Mouse (Mus musculus) forebrain, embryonic 12.5 days (tissue): ENCODE data around the gene Fn1. TPM values are rescaled to one million over a fixed set of nuclear protein-coding genes. Genes with fewer than 3 reads are reported as not detected.

Experiments
- ATAC-seq: fragments of 200-750 bp; cut with Nextera tagmentation; 2 replicates; pipeline ENCODE4 v1.8.0; 2017; ENCODE audit warnings: moderate TSS enrichment; ENCODE audit not compliant: low FRiP score
- H3K27ac ChIP-seq: fragments of 300-500 bp; sonication (generic); 2 replicates; pipeline ENCODE4 v1.5.1; 2016; ENCODE audit warnings: mild to moderate bottlenecking
- H3K27me3 ChIP-seq: fragments of 300-500 bp; sonication (generic); 2 replicates; pipeline ENCODE4 v1.6.1; 2016; ENCODE audit warnings: mild to moderate bottlenecking
- H3K36me3 ChIP-seq: fragments of 300-500 bp; sonication (generic); replicated peaks from 2 replicates; pipeline ENCODE4 v1.6.1; 2016; ENCODE audit warnings: mild to moderate bottlenecking
- H3K4me1 ChIP-seq: fragments of 300-500 bp; sonication (generic); 2 replicates; pipeline ENCODE4 v1.6.1; 2016
- H3K4me2 ChIP-seq: fragments of 300-500 bp; sonication (generic); 2 replicates; pipeline ENCODE4 v1.6.1; 2016; ENCODE audit warnings: mild to moderate bottlenecking, moderate library complexity
- H3K4me3 ChIP-seq: fragments of 300-500 bp; sonication (generic); replicated peaks from 2 replicates; pipeline ENCODE4 v1.5.1; 2016; ENCODE audit warnings: mild to moderate bottlenecking
- H3K9ac ChIP-seq: fragments of 300-500 bp; sonication (generic); 2 replicates; pipeline ENCODE4 v1.6.1; 2016; ENCODE audit warnings: mild to moderate bottlenecking
- H3K9me3 ChIP-seq: fragments of 300-500 bp; sonication (generic); 2 replicates; pipeline ENCODE4 v1.6.1; 2016
- WGBS: fragments of 180-500 bp; shearing (Covaris S2); methylation state at CpG from one replicate; pipeline ENCODE4 v1.1.7; 2016; 5-methylcytosine and 5-hydroxymethylcytosine counted together
- polyA plus RNA-seq: library from polyadenylated mRNA; unstranded; fragments of >200 nt; fragmentation: Nextera tagmentation; extraction: Ambion mirVana; gene quantifications from 2 replicates; pipeline ENCODE4 v1.2.1, GENCODE M21; 2016

Gene Fn1
- polyA plus RNA-seq, 1 experiment from 2014 or later = 96.6 TPM

DNA sequence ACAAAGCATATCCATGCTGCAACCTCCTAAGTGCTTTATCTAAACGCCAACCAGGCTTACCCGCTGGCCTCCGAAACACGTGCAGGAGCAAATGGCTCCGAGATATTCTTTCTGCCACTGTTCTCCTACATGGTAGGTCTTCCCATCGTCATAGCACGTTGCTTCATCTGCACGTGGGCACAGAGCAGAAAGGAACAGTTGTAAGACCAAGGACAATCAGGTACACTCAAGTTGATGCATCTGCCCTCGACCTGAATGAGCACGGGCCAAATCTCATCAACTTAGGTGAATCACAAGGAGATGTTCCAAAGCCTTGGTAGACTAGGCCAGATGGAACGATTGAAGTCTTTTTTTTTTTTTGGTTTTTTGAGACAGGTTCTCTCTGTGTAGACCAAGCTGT lies 63.0 kb downstream of the Fn1 start:
- H3K4me3 ChIP-seq = no peak overlapping the region
- no peaks in the 10 kb centered on the region for H3K4me1 ChIP-seq
- WGBS = 96% methylated on average over 11 of the region's 11 CpGs
- no peaks in the 10 kb centered on the region for H3K9me3 ChIP-seq
- H3K4me2 ChIP-seq = no peak overlapping the region
- no peaks in the 10 kb centered on the region for H3K27me3 ChIP-seq
- H3K36me3 ChIP-seq = peaks cover 66% of the 10 kb centered on the region
- no peak overlapping the region for H3K27ac ChIP-seq
- ATAC-seq = no peak
- H3K9ac ChIP-seq = no peak overlapping the region

DNA sequence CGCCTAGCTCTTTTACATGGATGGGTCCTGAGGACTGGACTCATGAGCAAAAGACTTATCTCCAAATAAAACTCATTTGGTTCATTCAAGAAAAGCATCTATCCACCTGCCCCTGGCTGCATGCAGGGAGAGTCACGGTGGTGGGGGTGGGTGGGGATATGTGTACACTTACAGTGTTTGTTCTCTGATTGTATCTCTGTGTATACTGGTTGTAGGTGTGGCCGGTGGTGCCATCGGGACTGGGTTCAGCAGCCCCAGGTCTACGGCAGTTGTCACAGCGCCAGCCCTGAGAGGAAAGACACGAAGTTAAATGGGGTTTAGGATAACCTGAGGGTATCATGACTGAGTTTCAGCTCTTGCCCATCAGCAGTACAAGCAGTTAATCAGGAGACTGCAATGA lies 66.3 kb downstream of the Fn1 start:
- ATAC-seq = no peak
- no peak overlapping the region for H3K4me3 ChIP-seq
- H3K9ac ChIP-seq = no peak overlapping the region
- no peaks in the 10 kb centered on the region for H3K9me3 ChIP-seq
- no peaks in the 10 kb centered on the region for H3K4me1 ChIP-seq
- H3K4me2 ChIP-seq = no peak overlapping the region
- WGBS = 95% methylated on average over 7 of the region's 7 CpGs
- H3K36me3 ChIP-seq = peaks cover 47% of the 10 kb centered on the region
- H3K27me3 ChIP-seq = no peaks in the 10 kb centered on the region
- H3K27ac ChIP-seq = no peak overlapping the region

- H3K27me3 ChIP-seq = no peaks in the 10 kb centered on the region
- no peak overlapping the region for H3K4me3 ChIP-seq
- no peak overlapping the region for H3K27ac ChIP-seq
- no peak for ATAC-seq
- no peak overlapping the region for H3K4me2 ChIP-seq
- H3K9ac ChIP-seq = no peak overlapping the region
- WGBS = 93% methylated on average over 7 of the region's 7 CpGs
- H3K4me1 ChIP-seq = no peaks in the 10 kb centered on the region
- H3K36me3 ChIP-seq = peaks cover 37% of the 10 kb centered on the region
- H3K9me3 ChIP-seq = no peaks in the 10 kb centered on the region
These were observed 69.1 kb downstream of the Fn1 start for GRCm38 (mm10) chr1:71583900-71584299.

GRCm38 (mm10) chr1:71583302-71583701 lies 69.7 kb downstream of the Fn1 start:
- Histone ChIP-seq H3K27ac (no peak overlapping the region), H3K4me1 (no peaks in the 10 kb centered on the region), H3K27me3 (no peaks in the 10 kb centered on the region), H3K9me3 (no peaks in the 10 kb centered on the region), H3K36me3 (peaks cover 42% of the 10 kb centered on the region), H3K9ac (no peak overlapping the region), H3K4me3 (no peak overlapping the region), H3K4me2 (no peak overlapping the region)
- 96% methylated on average over 8 of the region's 8 CpGs for WGBS
- no peak for ATAC-seq

- WGBS = 97% methylated on average over 12 of the region's 12 CpGs
- H3K27me3 ChIP-seq = no peaks in the 10 kb centered on the region
- no peak overlapping the region for H3K4me3 ChIP-seq
- no peaks in the 10 kb centered on the region for H3K4me1 ChIP-seq
- H3K9ac ChIP-seq = no peak overlapping the region
- peaks cover 45% of the 10 kb centered on the region for H3K36me3 ChIP-seq
- H3K9me3 ChIP-seq = no peaks in the 10 kb centered on the region
- no peak overlapping the region for H3K4me2 ChIP-seq
- H3K27ac ChIP-seq = no peak overlapping the region
- ATAC-seq = no peak
These were observed 72.6 kb downstream of the Fn1 start for GRCm38 (mm10) chr1:71580408-71580807.

- no peak for ATAC-seq
- 95% methylated on average over 4 of the region's 4 CpGs for WGBS
These were observed 73.5 kb downstream of the Fn1 start for GRCm38 (mm10) chr1:71579526-71579925.

GRCm38 (mm10) chr1:71576837-71577236 lies 76.2 kb downstream of the Fn1 start:
- Histone ChIP-seq H3K27ac (no peak overlapping the region), H3K36me3 (peaks cover 65% of the 10 kb centered on the region), H3K4me3 (no peak overlapping the region), H3K9ac (no peak overlapping the region), H3K27me3 (no peaks in the 10 kb centered on the region), H3K4me2 (no peak overlapping the region), H3K4me1 (no peaks in the 10 kb centered on the region), H3K9me3 (no peaks in the 10 kb centered on the region)
- WGBS = 97% methylated on average over 6 of the region's 6 CpGs
- ATAC-seq = no peak

More at GRCm38 (mm10) chr1:71579526-71579925, 73.5 kb downstream of the Fn1 start:
- H3K4me1 ChIP-seq = no peaks in the 10 kb centered on the region
- no peak overlapping the region for H3K4me2 ChIP-seq
- no peak overlapping the region for H3K4me3 ChIP-seq
- no peak overlapping the region for H3K9ac ChIP-seq
- H3K27me3 ChIP-seq = no peaks in the 10 kb centered on the region
- no peaks in the 10 kb centered on the region for H3K9me3 ChIP-seq
- peaks cover 45% of the 10 kb centered on the region for H3K36me3 ChIP-seq
- H3K27ac ChIP-seq = no peak overlapping the region

GRCm38 (mm10) chr1:71575987-71576386 lies 77.0 kb downstream of the Fn1 start:
- Histone ChIP-seq H3K4me2 (no peak overlapping the region), H3K9me3 (no peaks in the 10 kb centered on the region), H3K27me3 (no peaks in the 10 kb centered on the region), H3K36me3 (peaks cover 73% of the 10 kb centered on the region), H3K9ac (no peak overlapping the region), H3K4me3 (no peak overlapping the region), H3K27ac (no peak overlapping the region), H3K4me1 (no peaks in the 10 kb centered on the region)
- no peak for ATAC-seq
- WGBS = 95% methylated on average over 7 of the region's 7 CpGs

- 85% methylated on average over 4 of the region's 4 CpGs for WGBS
- no peaks in the 10 kb centered on the region for H3K9me3 ChIP-seq
- no peak overlapping the region for H3K27ac ChIP-seq
- H3K4me3 ChIP-seq = no peak overlapping the region
- peaks cover 67% of the 10 kb centered on the region for H3K36me3 ChIP-seq
- no peak overlapping the region for H3K4me2 ChIP-seq
- no peak overlapping the region for H3K9ac ChIP-seq
- ATAC-seq = no peak
- H3K27me3 ChIP-seq = no peaks in the 10 kb centered on the region
- no peaks in the 10 kb centered on the region for H3K4me1 ChIP-seq
These were observed 82.9 kb downstream of the Fn1 start for GRCm38 (mm10) chr1:71570116-71570515.

DNA sequence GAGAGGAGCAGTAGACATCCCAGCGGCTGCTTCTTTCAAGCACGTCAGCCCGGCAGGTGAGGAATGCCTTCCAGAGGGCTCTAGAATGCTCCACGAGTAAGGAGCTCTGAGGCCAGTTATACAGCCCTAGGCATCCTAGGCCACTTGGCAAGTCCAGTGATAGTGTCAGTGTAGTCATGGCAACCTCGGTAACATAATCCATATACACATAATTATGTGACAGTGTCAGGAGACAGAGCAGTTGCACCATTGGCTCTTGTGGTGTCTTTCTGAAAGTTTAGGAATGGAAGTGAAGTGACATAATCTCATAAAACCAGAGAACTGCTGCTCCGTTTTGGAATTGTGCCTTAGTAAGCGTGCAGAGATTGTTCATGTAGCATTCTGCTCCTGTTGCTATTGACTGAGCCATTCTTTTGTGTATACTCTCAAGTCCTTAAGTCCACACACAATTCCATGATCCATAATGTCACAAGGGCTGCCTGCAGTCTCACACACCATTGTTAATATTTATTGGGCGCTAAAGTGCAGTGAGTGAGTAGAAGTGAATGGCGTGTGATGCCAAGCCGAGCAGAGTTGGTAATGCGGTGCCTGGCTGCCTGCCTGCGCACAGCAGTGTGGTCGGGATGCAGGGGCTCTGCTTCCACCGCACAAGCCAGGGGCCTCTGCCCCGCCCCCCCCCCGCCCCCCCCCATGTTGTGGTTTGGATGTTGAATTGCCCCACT lies 85.0 kb downstream of the Fn1 start:
- 87% methylated on average over 16 of the region's 16 CpGs for WGBS
- ATAC-seq = 0 out of 2 replicates have a peak, but pooled peaks have one; percentile 17
- peaks cover 75% of the 10 kb centered on the region for H3K36me3 ChIP-seq

DNA sequence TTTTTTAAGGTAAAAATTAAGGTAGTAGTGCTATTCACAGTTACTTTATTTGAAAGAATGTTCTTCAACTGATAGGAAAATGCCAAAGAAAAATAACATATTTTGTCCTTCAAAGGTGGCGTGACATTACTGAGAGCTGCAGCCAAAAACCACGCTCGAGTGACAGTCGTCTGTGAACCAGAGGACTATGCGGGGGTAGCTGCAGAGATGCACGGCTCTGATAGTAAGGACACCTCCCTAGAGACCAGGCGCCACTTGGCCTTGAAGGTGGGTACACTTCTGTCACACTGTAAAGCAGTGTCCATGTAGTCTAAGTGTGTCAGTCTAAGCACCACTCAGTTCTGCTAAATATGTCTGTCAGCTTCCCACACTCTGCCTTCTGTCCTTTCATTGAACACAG lies 88.7 kb downstream of the Fn1 start:
- Histone ChIP-seq H3K9me3 (no peaks in the 10 kb centered on the region), H3K4me3 (no peak overlapping the region), H3K36me3 (peaks cover 72% of the 10 kb centered on the region), H3K4me2 (no peak overlapping the region), H3K9ac (no peak overlapping the region), H3K27me3 (no peaks in the 10 kb centered on the region), H3K4me1 (no peaks in the 10 kb centered on the region), H3K27ac (no peak overlapping the region)
- WGBS = 95% methylated on average over 7 of the region's 7 CpGs
- no peak for ATAC-seq

More for the DNA sequence above, 85.0 kb downstream of the Fn1 start:
- H3K27ac ChIP-seq = no peak overlapping the region
- no peak overlapping the region for H3K4me2 ChIP-seq
- no peaks in the 10 kb centered on the region for H3K9me3 ChIP-seq
- H3K27me3 ChIP-seq = no peaks in the 10 kb centered on the region
- H3K4me3 ChIP-seq = no peak overlapping the region
- no peak overlapping the region for H3K9ac ChIP-seq
- H3K4me1 ChIP-seq = no peaks in the 10 kb centered on the region

DNA sequence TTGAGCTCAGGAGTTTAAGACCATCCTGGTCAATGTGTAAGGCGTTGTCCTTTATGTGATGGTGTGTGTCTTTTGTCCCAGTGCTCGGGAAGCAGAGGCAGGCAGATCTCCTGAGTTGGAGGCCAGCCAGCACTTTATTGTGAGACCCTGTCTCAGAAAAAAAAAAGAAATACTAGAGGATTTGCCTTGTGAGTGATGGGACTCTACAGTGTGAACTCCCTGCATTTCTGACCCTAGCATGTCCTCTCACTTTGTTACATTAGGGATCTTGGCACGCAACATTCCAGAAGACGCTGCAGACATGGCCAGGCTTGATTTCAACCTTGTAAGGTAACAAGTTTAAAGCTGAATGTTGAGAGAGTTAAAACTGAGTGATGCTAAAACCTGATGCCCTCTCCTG lies 92.4 kb downstream of the Fn1 start:
- Histone ChIP-seq H3K4me2 (no peak overlapping the region), H3K9ac (no peak overlapping the region), H3K9me3 (no peaks in the 10 kb centered on the region), H3K27me3 (no peaks in the 10 kb centered on the region), H3K27ac (no peak overlapping the region), H3K4me3 (no peak overlapping the region), H3K36me3 (peaks cover 48% of the 10 kb centered on the region), H3K4me1 (peaks cover 13% of the 10 kb centered on the region)
- 91% methylated on average over 4 of the region's 4 CpGs for WGBS
- no peak for ATAC-seq
